Comparison of ENCODE assay signal across 21 mouse cellular contexts in genomic region chrX:7260400-7261113, GRCm38 (mm10). TPM values are rescaled to one million over a fixed set of nuclear protein-coding genes. Genes with fewer than 3 reads are reported as not detected.
DNase-seq lines count a peak whose midpoint lies in the region; TF ChIP-seq lines count a peak whose summit lies in the region.
"Had no signal": no experiment of that assay in that cellular context is flagged by ENCODE, and none has a peak within 500 bp of the region (broad histone marks: within the 10 kb centered on the region; RNA-seq: fewer than 3 reads in every experiment).

No protein-coding gene starts in this region.

- TF ChIP-seq RAD21 in CH12.LX (IDR thresholded peaks at IDR 0.05; ENCODE audit: low read depth, low read length), result no peak

- H3K27ac ChIP-seq in CH12.LX (ENCODE audit: insufficient read depth, low read depth), result no peak overlapping the region
- H3K27ac ChIP-seq: embryonic facial prominence, embryonic 12.5 days; forebrain, embryonic 15.5 days; hindbrain, embryonic 10.5 days; liver, embryonic 13.5 days; macrophage; midbrain, embryonic 10.5 days had no signal

- dilution Hi-C loops in CH12.LX (cut with MboI; ENCODE audit: extremely low pct_ligation_motif_present, extremely low pct_unique_long_range_greater_than_20kb, low sequenced_read_pairs), result no loop called here

- no peak for TF ChIP-seq POLR2A in CH12.LX (IDR thresholded peaks at IDR 0.05; ENCODE audit: low read depth, low read length)

- H3K4me3 ChIP-seq in CH12.LX (replicated peaks in 1 of 3; ENCODE audit: low read depth in 2 of 3, low read length in 2 of 3, poor library complexity in 1 of 3), result no peak overlapping the region
- H3K4me3 ChIP-seq: embryonic facial prominence, embryonic 12.5 days; forebrain, embryonic 15.5 days; hindbrain, embryonic 10.5 days; liver, embryonic 13.5 days; midbrain, embryonic 10.5 days had no signal

- DNase-seq in kidney, adult 9 months, result peak; percentile 3
- no peak for DNase-seq in kidney, postnatal 10 days
- DNase-seq in CH12.LX (ENCODE audit: extremely low read depth), result peak; percentile 2
- DNase-seq in NIH3T3 (ENCODE audit: low read depth), result peak; percentile 49
- peak; percentile 5 for DNase-seq in hindlimb bud, embryonic 11.5 days (ENCODE audit: extremely low spot score, low read depth, low spot score)
- no peak for DNase-seq in layer of hippocampus, adult 18-20 months (ENCODE audit: low spot score in 2 of 2)
- DNase-seq in ovary, adult 18-20 months (ENCODE audit: low spot score), result no peak
- DNase-seq: adrenal gland, postnatal 10 days; cerebellum, adult 18-20 months; cerebellum, postnatal 14 days; gastrocnemius, postnatal 10 days; heart, adult 11 months; liver, embryonic 13.5 days; thymus, adult 18-20 months had no signal

- peak overlapping the region; percentile 44 for H3K4me2 ChIP-seq in CH12.LX (ENCODE audit: insufficient read depth, low read depth, poor library complexity, severe bottlenecking)
- H3K4me2 ChIP-seq: embryonic facial prominence, embryonic 12.5 days; forebrain, embryonic 15.5 days; heart, embryonic 11.5 days; liver, embryonic 13.5 days; lung, embryonic 14.5 days had no signal

- H3K9ac ChIP-seq in CH12.LX (ENCODE audit: insufficient read depth, low read depth), result no peak overlapping the region; the same call in 1 of the 2 replicates
- H3K9ac ChIP-seq: embryonic facial prominence, embryonic 12.5 days; forebrain, embryonic 15.5 days; liver, embryonic 13.5 days; lung, embryonic 14.5 days had no signal

- no peaks in the 10 kb centered on the region for H3K27me3 ChIP-seq in CH12.LX (replicated peaks)
- H3K27me3 ChIP-seq: embryonic facial prominence, embryonic 12.5 days; forebrain, embryonic 15.5 days; liver, embryonic 13.5 days had no signal

- H3K36me3 ChIP-seq in CH12.LX (replicated peaks in 1 of 2; ENCODE audit: control insufficient read depth in 1 of 2, insufficient read depth in 1 of 2, low read length in 1 of 2), result no peaks in the 10 kb centered on the region
- H3K36me3 ChIP-seq: embryonic facial prominence, embryonic 12.5 days; forebrain, embryonic 15.5 days; hindbrain, embryonic 10.5 days; liver, embryonic 13.5 days; midbrain, embryonic 10.5 days had no signal

- H3K4me1 ChIP-seq in CH12.LX (ENCODE audit: control insufficient read depth in 1 of 2, insufficient read depth in 2 of 2), result peaks cover 5 to 22% of the 10 kb centered on the region in 2 experiments; a peak in 3 of 4 replicates
- H3K4me1 ChIP-seq: forebrain, embryonic 15.5 days; hindbrain, embryonic 10.5 days; liver, embryonic 13.5 days; midbrain, embryonic 10.5 days had no signal

- no peaks in the 10 kb centered on the region for H3K79me2 ChIP-seq in CH12.LX (replicated peaks; ENCODE audit: control insufficient read depth, extremely low read depth, insufficient read depth, poor library complexity, severe bottlenecking)

- in situ Hi-C loops in CH12.LX (cut with MboI; ENCODE audit: low pct_ligation_motif_present, low pct_unique_long_range_greater_than_20kb, low sequenced_read_pairs), result no loop called here

- TF ChIP-seq EP300 in CH12.LX (IDR thresholded peaks at IDR 0.05; ENCODE audit: low read length), result no peak

- TF ChIP-seq CTCF in CH12.LX (conservative IDR thresholded peaks at IDR 0.05 in 1 of 2, IDR thresholded peaks at IDR 0.05 in 1 of 2; ENCODE audit: low read depth in 2 of 2, low read length in 2 of 2), result no peak

- no peaks in the 10 kb centered on the region for H3K9me3 ChIP-seq in CH12.LX (replicated peaks; ENCODE audit: low read length)
- H3K9me3 ChIP-seq: embryonic facial prominence, embryonic 12.5 days; forebrain, embryonic 15.5 days; hindbrain, embryonic 10.5 days; liver, embryonic 13.5 days; midbrain, embryonic 10.5 days had no signal

TF ChIP-seq in CH12.LX, 34 proteins besides CTCF, POLR2A, EP300 and RAD21:
- TF ChIP-seq HCFC1 (IDR thresholded peaks at IDR 0.05; ENCODE audit: low read depth, low read length), result no peak

RNA-seq across cellular contexts. Expression of gene Clcn5, which starts 58.6 kb away (rescaled TPM):
- total RNA-seq in CH12.LX (2012; rRNA removed) (10.3 and 11.0 TPM in 2 replicates), CH12.LX (2014; rRNA removed) (6.9 and 7.5 TPM in 2 replicates)
- polyA plus RNA-seq in CH12.LX (2012; ENCODE audit: insufficient read length, low read depth), result 8.4 and 10.2 TPM in 2 replicates
- 1 to 10 TPM; 6.0 to 7.0 TPM for total RNA-seq in layer of hippocampus, adult 18-20 months (2021)

Comparison
In these comparisons a context has a peak if more than half of its experiments do, and no peak if none do; other contexts are left out.
1. DNase-seq: peak in kidney, adult 9 months (single experiment), CH12.LX (single experiment), NIH3T3 (single experiment) and hindlimb bud, embryonic 11.5 days (single experiment); none in kidney, postnatal 10 days (single experiment), layer of hippocampus, adult 18-20 months (0 of 2) and ovary, adult 18-20 months (single experiment).